Mouse (Mus musculus) cerebellum, postnatal 10 days (tissue): ENCODE results near the gene Cog1.
"Not testable (repeated sequence)": the region's sequence is repeated elsewhere in the genome, so short reads cannot be mapped to it uniquely, and the experiment has no call there.

Source experiments
- DNase-seq, 2 experiments: peaks; one replicate each; pipeline ENCODE4 v3.0.0; 2021; ENCODE audit warnings: mixed read lengths in 2 of 2

Gene Cog1

GRCm38 (mm10) chr11:113632303-113632702, 16.7 kb upstream of the Cog1 start:
- DNase-seq, result no peak

- DNase-seq, result no peak
Measured at GRCm38 (mm10) chr11:113633398-113633797, 15.6 kb upstream of the Cog1 start.

GRCm38 (mm10) chr11:113634699-113635121, 14.3 kb upstream of the Cog1 start:
- peak; percentile 86 to 89 for DNase-seq

GRCm38 (mm10) chr11:113638680-113639079, 10.3 kb upstream of the Cog1 start:
- DNase-seq, result no peak

- DNase-seq, result no peak
Measured at GRCm38 (mm10) chr11:113645181-113645580, 3.8 kb upstream of the Cog1 start.

- DNase-seq, result peak; percentile 95 to 97
Measured at GRCm38 (mm10) chr11:113648152-113648551, 817 bp upstream of the Cog1 start.

- DNase-seq, result peak; percentile 90 to 92
Measured at GRCm38 (mm10) chr11:113649353-113650210, 613 bp downstream of the Cog1 start, which contains the start of gene Slc39a11. TSS of gene Slc39a11 (minus strand) at chr11:113650079.

GRCm38 (mm10) chr11:113651206-113651906, 2.4 kb downstream of the Cog1 start:
- peak; percentile 83 to 88 for DNase-seq

GRCm38 (mm10) chr11:113651907-113652273, 2.9 kb downstream of the Cog1 start:
- peak; percentile 85 to 89 for DNase-seq

GRCm38 (mm10) chr11:113652516-113652915, 3.5 kb downstream of the Cog1 start:
- no peak for DNase-seq

GRCm38 (mm10) chr11:113654105-113654504, 5.1 kb downstream of the Cog1 start:
- DNase-seq, result peak; percentile 29 to 44

GRCm38 (mm10) chr11:113654561-113655270, 5.7 kb downstream of the Cog1 start:
- DNase-seq, result peak; percentile 79 to 81

GRCm38 (mm10) chr11:113656511-113656932, 7.6 kb downstream of the Cog1 start:
- DNase-seq, result peak; percentile 92 to 98

- no peak for DNase-seq
Measured at GRCm38 (mm10) chr11:113657221-113657620, 8.3 kb downstream of the Cog1 start.

GRCm38 (mm10) chr11:113658319-113658718, 9.3 kb downstream of the Cog1 start:
- DNase-seq, result no peak

- DNase-seq, result no peak
Measured at GRCm38 (mm10) chr11:113658763-113659162, 9.8 kb downstream of the Cog1 start.

- not testable (repeated sequence) for DNase-seq
Measured at GRCm38 (mm10) chr11:113660213-113660612, 11.2 kb downstream of the Cog1 start.

- peak; percentile 61 to 63 for DNase-seq
Measured at GRCm38 (mm10) chr11:113660940-113661339, 12.0 kb downstream of the Cog1 start.

GRCm38 (mm10) chr11:113661835-113662351, 12.9 kb downstream of the Cog1 start:
- no peak for DNase-seq

- no peak for DNase-seq
Measured at GRCm38 (mm10) chr11:113664279-113664678, 15.3 kb downstream of the Cog1 start.

GRCm38 (mm10) chr11:113666205-113666604, 17.2 kb downstream of the Cog1 start:
- DNase-seq, result peak in 1 of 2 experiments; percentile 54

- DNase-seq, result no peak
Measured at GRCm38 (mm10) chr11:113666648-113667047, 17.7 kb downstream of the Cog1 start.

- DNase-seq, result no peak
Measured at GRCm38 (mm10) chr11:113667122-113667521, 18.2 kb downstream of the Cog1 start.
